Mouse (Mus musculus) liver, embryonic 12.5 days (tissue): ENCODE results near the gene Cep57l1. TPM values are rescaled to one million over a fixed set of nuclear protein-coding genes. Genes with fewer than 3 reads are reported as not detected.

Experiments used
- ATAC-seq: fragments of 200-750 bp; cut with Nextera tagmentation; 2 replicates; pipeline ENCODE4 v1.8.0; 2017; ENCODE audit warnings: moderate number of reproducible peaks, mild to moderate bottlenecking, moderate library complexity
- H3K27ac ChIP-seq: fragments of 300-500 bp; sonication (generic); 2 replicates; pipeline ENCODE4 v1.5.1; 2016; ENCODE audit warnings: mild to moderate bottlenecking
- H3K27me3 ChIP-seq: fragments of 300-500 bp; sonication (generic); replicated peaks from 2 replicates; pipeline ENCODE4 v1.6.1; 2016; ENCODE audit warnings: mild to moderate bottlenecking, moderate library complexity
- H3K36me3 ChIP-seq: fragments of 300-500 bp; sonication (generic); 2 replicates; pipeline ENCODE4 v1.6.1; 2016; ENCODE audit warnings: mild to moderate bottlenecking, moderate library complexity
- H3K4me1 ChIP-seq: fragments of 300-500 bp; sonication (generic); 2 replicates; pipeline ENCODE4 v1.6.1; 2016
- H3K4me2 ChIP-seq: fragments of 300-500 bp; sonication (generic); 2 replicates; pipeline ENCODE4 v1.6.1; 2016; ENCODE audit warnings: mild to moderate bottlenecking, moderate library complexity
- H3K4me3 ChIP-seq: fragments of 300-500 bp; sonication (generic); 2 replicates; pipeline ENCODE4 v1.5.1; 2016; ENCODE audit warnings: mild to moderate bottlenecking, moderate library complexity
- H3K9ac ChIP-seq: fragments of 300-500 bp; sonication (generic); 2 replicates; pipeline ENCODE4 v1.6.1; 2016; ENCODE audit warnings: mild to moderate bottlenecking, moderate library complexity
- H3K9me3 ChIP-seq: fragments of 300-500 bp; sonication (generic); replicated peaks from 2 replicates; pipeline ENCODE4 v1.6.1; 2016; ENCODE audit warnings: mild to moderate bottlenecking, moderate library complexity
- WGBS: fragments of 180-500 bp; shearing (Covaris S2); methylation state at CpG from one replicate; pipeline ENCODE4 v1.1.7; 2016; ENCODE audit not compliant: insufficient replicate concordance; 5-methylcytosine and 5-hydroxymethylcytosine counted together
- polyA plus RNA-seq: library from polyadenylated mRNA; unstranded; fragments of >200 nt; fragmentation: Nextera tagmentation; extraction: Ambion mirVana; gene quantifications from 2 replicates; pipeline ENCODE4 v1.2.1, GENCODE M21; 2016

The Cep57l1 gene
- polyA plus RNA-seq, 1 experiment from 2014 or later = 19.9 TPM

DNA sequence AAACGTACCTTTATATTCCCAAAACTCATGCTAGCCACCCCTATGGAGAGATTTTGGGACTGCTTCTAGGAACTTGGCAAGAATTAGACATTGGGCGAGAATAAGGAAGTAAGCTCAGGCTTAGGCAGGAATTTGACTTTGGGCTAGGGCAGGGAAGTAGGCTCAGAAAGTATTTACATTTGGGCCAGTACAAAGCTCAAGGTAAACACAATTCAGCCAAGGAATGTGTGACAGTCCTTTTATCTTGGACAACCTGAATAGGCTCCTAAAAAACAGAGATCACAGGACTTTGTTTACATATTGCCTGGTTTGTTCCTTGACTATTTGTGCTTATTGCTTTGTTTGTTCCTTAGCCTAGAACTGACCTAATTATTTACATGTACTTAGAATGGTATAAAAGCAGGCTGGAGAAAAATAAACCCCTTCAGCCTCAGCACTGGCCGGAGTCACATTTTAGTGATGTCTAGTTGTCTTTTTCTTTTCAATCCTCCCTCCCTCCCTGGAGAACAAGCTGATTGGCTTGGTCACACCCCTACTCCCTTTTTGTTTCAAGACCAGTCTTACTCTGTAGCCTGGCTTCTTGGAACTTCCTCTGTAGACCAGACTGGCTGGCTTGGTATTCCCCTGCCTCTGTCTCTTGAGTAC lies 45.8 kb downstream of the Cep57l1 start:
- Histone ChIP-seq H3K4me2 (no peak overlapping the region), H3K4me3 (no peak overlapping the region), H3K9ac (no peak overlapping the region), H3K4me1 (no peaks in the 10 kb centered on the region), H3K36me3 (no peaks in the 10 kb centered on the region), H3K9me3 (no peaks in the 10 kb centered on the region), H3K27me3 (no peaks in the 10 kb centered on the region), H3K27ac (no peak overlapping the region)
- 77% methylated on average over 3 of the region's 3 CpGs for WGBS
- no peak for ATAC-seq

DNA sequence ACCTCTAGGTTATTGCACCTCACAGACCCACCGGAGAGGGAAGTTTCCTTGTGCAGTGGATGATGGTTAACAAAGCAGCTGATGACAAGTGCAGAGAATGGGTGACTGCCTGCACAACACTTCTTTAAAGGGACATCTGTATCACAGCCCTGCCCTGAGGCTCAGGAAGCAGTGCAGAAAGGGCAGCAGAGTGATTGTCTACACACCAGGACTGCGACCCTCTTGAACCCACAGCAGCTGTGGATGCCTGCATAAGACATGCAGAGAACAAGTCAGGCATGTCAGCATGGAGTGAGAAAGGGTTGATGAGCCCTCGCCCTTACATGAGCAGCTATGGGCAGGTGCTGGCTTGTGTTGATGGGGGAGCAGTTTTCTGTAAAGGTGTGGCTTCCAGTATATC lies 48.8 kb downstream of the Cep57l1 start:
- Histone ChIP-seq H3K9me3 (no peaks in the 10 kb centered on the region), H3K27me3 (no peaks in the 10 kb centered on the region), H3K4me2 (no peak overlapping the region), H3K4me3 (no peak overlapping the region), H3K27ac (no peak overlapping the region), H3K9ac (no peak overlapping the region), H3K4me1 (no peaks in the 10 kb centered on the region), H3K36me3 (no peaks in the 10 kb centered on the region)
- WGBS = 66% methylated on average over 3 of the region's 3 CpGs
- ATAC-seq = no peak

DNA sequence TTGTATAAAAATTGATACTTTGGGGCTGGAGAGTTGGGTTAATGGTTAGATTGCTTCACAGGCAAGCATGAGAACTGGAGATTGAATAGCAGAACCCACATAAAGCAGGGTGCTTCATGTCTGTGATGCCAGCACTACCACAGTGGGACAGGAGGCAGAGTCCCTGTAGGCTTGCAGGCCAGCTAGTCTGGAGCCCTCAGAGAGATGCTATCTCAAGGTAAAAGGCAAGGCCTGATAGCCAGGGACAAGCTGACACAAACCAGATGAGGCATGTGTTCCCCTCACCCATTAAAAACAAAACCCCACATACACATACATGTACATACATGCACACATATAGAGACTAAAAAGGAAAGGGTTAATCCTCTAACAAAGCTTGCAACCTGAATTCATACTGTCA lies 51.6 kb downstream of the Cep57l1 start:
- no peaks in the 10 kb centered on the region for H3K36me3 ChIP-seq
- no peaks in the 10 kb centered on the region for H3K4me1 ChIP-seq
- no peak overlapping the region for H3K9ac ChIP-seq
- no peak overlapping the region for H3K4me2 ChIP-seq
- H3K27me3 ChIP-seq = no peaks in the 10 kb centered on the region
- no peak overlapping the region for H3K4me3 ChIP-seq
- H3K9me3 ChIP-seq = no peaks in the 10 kb centered on the region
- no peak overlapping the region for H3K27ac ChIP-seq
- no peak for ATAC-seq

DNA sequence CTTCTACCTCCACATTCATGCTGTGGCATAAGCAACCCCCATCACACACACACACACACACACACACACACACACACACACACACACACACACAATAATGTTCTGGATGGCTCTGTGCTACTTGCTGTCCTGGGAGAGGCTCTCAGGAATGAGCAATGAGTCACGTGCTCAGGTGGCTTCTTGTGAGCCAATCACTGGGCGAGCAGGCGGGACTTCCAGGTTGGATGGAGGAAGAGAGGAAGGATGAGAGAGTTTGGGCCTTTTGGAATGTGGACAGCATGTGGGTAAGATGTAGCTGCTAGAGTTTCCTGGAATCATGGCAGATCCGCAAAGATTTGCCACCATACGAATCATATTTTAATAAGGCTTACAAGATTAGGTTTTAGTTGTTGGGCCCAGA lies 52.4 kb downstream of the Cep57l1 start:
- H3K4me3 ChIP-seq = no peak overlapping the region
- no peaks in the 10 kb centered on the region for H3K9me3 ChIP-seq
- no peaks in the 10 kb centered on the region for H3K36me3 ChIP-seq
- 85% methylated on average over 5 of the region's 5 CpGs for WGBS
- H3K4me1 ChIP-seq = 0 out of 2 replicates have a peak, but pooled peaks cover 3% of the 10 kb centered on the region
- H3K9ac ChIP-seq = no peak overlapping the region
- no peak overlapping the region for H3K4me2 ChIP-seq
- no peaks in the 10 kb centered on the region for H3K27me3 ChIP-seq
- no peak for ATAC-seq
- H3K27ac ChIP-seq = no peak overlapping the region

GRCm38 (mm10) chr10:41751867-41752480 lies 57.7 kb downstream of the Cep57l1 start:
- H3K4me2 ChIP-seq = peak overlapping the region; percentile 29; the same call in 1 of the 2 replicates
- WGBS = 30% methylated on average over 14 of the region's 14 CpGs
- H3K27me3 ChIP-seq = no peaks in the 10 kb centered on the region
- no peak overlapping the region for H3K4me3 ChIP-seq
- no peaks in the 10 kb centered on the region for H3K9me3 ChIP-seq
- 0 out of 2 replicates have a peak overlapping the region, but pooled peaks have one; percentile 20 for H3K27ac ChIP-seq
- 0 out of 2 replicates have a peak, but pooled peaks cover 10% of the 10 kb centered on the region for H3K4me1 ChIP-seq
- H3K9ac ChIP-seq = no peak overlapping the region
- ATAC-seq = no peak
- H3K36me3 ChIP-seq = no peaks in the 10 kb centered on the region

DNA sequence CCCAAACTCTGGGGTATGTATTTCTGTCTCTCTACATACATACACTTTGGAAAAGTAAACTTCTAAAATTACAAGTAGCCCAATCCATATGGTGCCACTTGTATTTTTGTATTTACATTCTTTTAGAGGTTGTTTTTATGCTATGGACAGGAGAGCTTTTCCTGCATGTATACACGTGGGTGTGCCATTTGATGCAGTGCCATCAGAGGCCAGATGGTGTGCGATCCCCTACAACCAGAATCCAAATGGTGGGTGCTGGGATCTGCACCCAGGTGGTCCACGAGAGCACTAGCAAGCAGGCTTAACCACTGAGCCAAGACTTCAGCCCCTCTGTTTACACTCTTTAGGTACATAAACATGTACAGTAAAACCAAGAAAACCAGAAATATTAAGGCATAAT lies 60.4 kb downstream of the Cep57l1 start:
- no peak overlapping the region for H3K9ac ChIP-seq
- H3K4me1 ChIP-seq = 0 out of 2 replicates have a peak, but pooled peaks cover 10% of the 10 kb centered on the region
- H3K4me3 ChIP-seq = no peak overlapping the region
- H3K36me3 ChIP-seq = peaks cover 6% of the 10 kb centered on the region
- H3K27me3 ChIP-seq = no peaks in the 10 kb centered on the region
- H3K9me3 ChIP-seq = no peaks in the 10 kb centered on the region
- no peak overlapping the region for H3K27ac ChIP-seq
- H3K4me2 ChIP-seq = no peak overlapping the region
- 85% methylated on average over 3 of the region's 3 CpGs for WGBS
- no peak for ATAC-seq

GRCm38 (mm10) chr10:41746554-41746953 lies 63.1 kb downstream of the Cep57l1 start:
- H3K9ac ChIP-seq = no peak overlapping the region
- no peaks in the 10 kb centered on the region for H3K27me3 ChIP-seq
- 0 out of 2 replicates have a peak, but pooled peaks cover under 1% of the 10 kb centered on the region for H3K4me1 ChIP-seq
- no peak for ATAC-seq
- no peaks in the 10 kb centered on the region for H3K9me3 ChIP-seq
- H3K4me2 ChIP-seq = no peak overlapping the region
- peaks cover 25% of the 10 kb centered on the region for H3K36me3 ChIP-seq
- H3K27ac ChIP-seq = no peak overlapping the region
- 82% methylated on average over 5 of the region's 5 CpGs for WGBS
- H3K4me3 ChIP-seq = no peak overlapping the region

DNA sequence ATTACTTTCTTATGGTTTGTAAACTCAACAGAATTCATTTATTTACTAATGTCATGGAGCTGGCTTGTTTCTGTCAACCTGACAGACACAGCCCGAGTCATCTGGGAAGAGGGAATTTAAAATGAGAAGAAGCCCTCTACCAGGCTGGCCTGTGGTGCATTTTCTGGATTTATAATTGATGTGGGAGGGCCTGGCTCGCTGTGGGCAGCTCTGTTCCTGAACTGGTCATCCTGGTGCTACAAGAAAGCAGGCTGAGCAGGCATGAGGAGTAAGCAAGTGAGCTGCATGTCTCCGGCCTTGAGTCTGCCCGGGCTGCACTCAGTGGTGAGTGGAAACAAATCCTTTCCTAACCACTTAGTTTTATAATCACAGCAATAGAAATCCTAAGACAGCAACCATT lies 65.7 kb downstream of the Cep57l1 start:
- Histone ChIP-seq H3K36me3 (peaks cover 41% of the 10 kb centered on the region), H3K27ac (no peak overlapping the region), H3K27me3 (no peaks in the 10 kb centered on the region), H3K4me1 (no peaks in the 10 kb centered on the region), H3K9ac (no peak overlapping the region), H3K9me3 (no peaks in the 10 kb centered on the region), H3K4me3 (no peak overlapping the region), H3K4me2 (no peak overlapping the region)
- no peak for ATAC-seq
- 79% methylated on average over 4 of the region's 4 CpGs for WGBS

GRCm38 (mm10) chr10:41740221-41740620 lies 69.5 kb downstream of the Cep57l1 start:
- peaks cover 75% of the 10 kb centered on the region for H3K36me3 ChIP-seq
- 63% methylated on average over 2 of the region's 2 CpGs for WGBS

GRCm38 (mm10) chr10:41737245-41737644 lies 72.4 kb downstream of the Cep57l1 start:
- H3K4me1 ChIP-seq = no peaks in the 10 kb centered on the region
- H3K9me3 ChIP-seq = no peaks in the 10 kb centered on the region
- H3K36me3 ChIP-seq = peaks cover 54% of the 10 kb centered on the region
- no peak for ATAC-seq
- H3K4me3 ChIP-seq = no peak overlapping the region
- H3K27ac ChIP-seq = no peak overlapping the region
- H3K27me3 ChIP-seq = no peaks in the 10 kb centered on the region
- 90% methylated on average over 16 of the region's 16 CpGs for WGBS
- H3K4me2 ChIP-seq = no peak overlapping the region
- no peak overlapping the region for H3K9ac ChIP-seq

More at GRCm38 (mm10) chr10:41740221-41740620, 69.5 kb downstream of the Cep57l1 start:
- ATAC-seq = no peak
- Histone ChIP-seq H3K4me2 (no peak overlapping the region), H3K4me3 (no peak overlapping the region), H3K27ac (no peak overlapping the region), H3K9ac (no peak overlapping the region), H3K27me3 (no peaks in the 10 kb centered on the region), H3K4me1 (no peaks in the 10 kb centered on the region), H3K9me3 (no peaks in the 10 kb centered on the region)

DNA sequence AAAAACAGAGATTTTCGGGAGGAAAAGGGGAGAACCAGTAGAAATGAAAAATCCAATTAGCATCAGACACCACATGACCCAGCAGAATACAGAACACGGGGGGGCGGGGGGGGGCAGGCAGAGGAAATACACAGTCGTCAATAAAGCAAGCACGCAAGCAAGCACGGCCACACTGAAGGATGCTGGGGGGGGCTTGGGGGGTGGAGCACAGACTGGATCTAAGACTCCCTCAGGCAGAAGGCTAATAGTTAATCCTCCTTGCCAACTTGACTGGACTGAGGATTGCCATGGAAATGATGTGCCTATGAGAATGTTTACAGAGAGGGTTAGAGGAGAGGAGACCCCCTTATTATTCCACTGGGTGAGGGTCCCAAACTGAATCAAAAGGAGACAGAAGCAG lies 74.3 kb downstream of the Cep57l1 start:
- Histone ChIP-seq H3K36me3 (peaks cover 55% of the 10 kb centered on the region), H3K9ac (no peak overlapping the region), H3K4me1 (no peaks in the 10 kb centered on the region), H3K4me2 (no peak overlapping the region), H3K27me3 (no peaks in the 10 kb centered on the region), H3K4me3 (no peak overlapping the region), H3K27ac (no peak overlapping the region), H3K9me3 (no peaks in the 10 kb centered on the region)
- WGBS = 83% methylated on average over 6 of the region's 6 CpGs
- no peak for ATAC-seq

DNA sequence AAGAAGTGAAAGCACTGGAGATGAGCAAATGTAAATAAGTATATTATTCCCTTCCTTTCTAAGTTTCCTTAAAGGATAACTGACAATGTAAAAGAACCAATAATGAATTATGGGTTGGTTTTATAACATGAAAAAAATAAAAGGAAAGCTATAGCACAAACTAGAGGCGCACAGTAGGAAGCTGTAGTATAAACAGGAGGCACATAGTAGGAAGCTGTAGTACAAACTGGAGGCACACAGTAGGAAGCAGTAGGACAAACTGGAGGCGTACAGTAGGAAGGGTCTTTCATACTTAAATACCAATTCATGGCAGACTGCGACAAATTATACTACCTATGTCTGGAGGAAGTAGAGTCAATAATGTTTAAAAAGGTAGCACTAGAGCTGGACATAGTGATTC lies 76.5 kb downstream of the Cep57l1 start:
- ATAC-seq = no peak
- Histone ChIP-seq H3K4me1 (no peaks in the 10 kb centered on the region), H3K4me2 (no peak overlapping the region), H3K36me3 (peaks cover 58% of the 10 kb centered on the region), H3K27me3 (no peaks in the 10 kb centered on the region), H3K27ac (no peak overlapping the region), H3K4me3 (no peak overlapping the region), H3K9ac (no peak overlapping the region), H3K9me3 (no peaks in the 10 kb centered on the region)
- 87% methylated on average over 3 of the region's 3 CpGs for WGBS
